Mouse (Mus musculus): ENCODE results near the gene Rnf207. TPM values are rescaled to one million over a fixed set of nuclear protein-coding genes. Genes with fewer than 3 reads are reported as not detected.
A peak's percentile ranks its signal among the peaks of the same experiment; 100 is the strongest.

The Rnf207 gene
- polyA plus RNA-seq, 1 experiment from 2014 or later: 0.23 TPM

GRCm38 (mm10) chr4:152271334-152271733 is 47.5 kb downstream of the Rnf207 start:
- H3K4me2 ChIP-seq (replicated peaks): no peak overlapping the region
- peaks cover 73% of the 10 kb centered on the region for H3K4me1 ChIP-seq
- no peak for ATAC-seq (ENCODE audit: insufficient number of reproducible peaks, low FRiP score, low TSS enrichment, low read depth)
- H3K4me3 ChIP-seq (replicated peaks): no peak overlapping the region
- peaks cover 7% of the 10 kb centered on the region; the same call in 1 of the 2 replicates for H3K27me3 ChIP-seq
- no peak overlapping the region for H3K9ac ChIP-seq
- H3K9me3 ChIP-seq (replicated peaks): no peaks in the 10 kb centered on the region
- H3K36me3 ChIP-seq: no peaks in the 10 kb centered on the region
- 89% methylated on average over 11 of the region's 11 CpGs for WGBS
- H3K27ac ChIP-seq (replicated peaks): peak overlapping the region; percentile 92

DNA sequence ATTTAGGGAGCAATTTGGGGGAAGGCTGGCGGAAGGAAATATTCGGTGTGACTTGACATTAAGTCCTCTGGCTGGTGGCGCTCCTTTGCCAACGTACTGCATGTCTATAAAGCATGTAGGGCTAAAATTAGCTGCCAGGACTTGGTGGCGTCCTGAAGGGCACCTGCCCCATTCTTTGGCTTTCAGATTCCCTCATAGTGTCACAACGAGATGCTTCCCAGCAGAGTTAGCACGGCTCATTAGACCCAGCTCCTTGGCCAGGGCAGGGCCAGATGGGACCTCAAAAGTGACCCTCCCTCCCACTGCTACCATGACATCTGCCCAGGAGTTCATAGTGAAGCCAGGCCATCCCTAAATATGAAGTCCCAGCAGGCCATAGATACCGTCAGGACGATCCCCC is 48.2 kb downstream of the Rnf207 start:
- Histone ChIP-seq H3K4me2 (replicated peaks) (no peak overlapping the region), H3K36me3 (no peaks in the 10 kb centered on the region), H3K27ac (replicated peaks) (no peak overlapping the region), H3K4me3 (replicated peaks) (no peak overlapping the region), H3K27me3 (peaks cover 1% of the 10 kb centered on the region; the same call in 1 of the 2 replicates), H3K9ac (no peak overlapping the region), H3K9me3 (replicated peaks) (no peaks in the 10 kb centered on the region), H3K4me1 (peaks cover 73% of the 10 kb centered on the region)
- 71% methylated on average over 9 of the region's 9 CpGs for WGBS
- ATAC-seq (ENCODE audit: insufficient number of reproducible peaks, low FRiP score, low TSS enrichment, low read depth): no peak

DNA sequence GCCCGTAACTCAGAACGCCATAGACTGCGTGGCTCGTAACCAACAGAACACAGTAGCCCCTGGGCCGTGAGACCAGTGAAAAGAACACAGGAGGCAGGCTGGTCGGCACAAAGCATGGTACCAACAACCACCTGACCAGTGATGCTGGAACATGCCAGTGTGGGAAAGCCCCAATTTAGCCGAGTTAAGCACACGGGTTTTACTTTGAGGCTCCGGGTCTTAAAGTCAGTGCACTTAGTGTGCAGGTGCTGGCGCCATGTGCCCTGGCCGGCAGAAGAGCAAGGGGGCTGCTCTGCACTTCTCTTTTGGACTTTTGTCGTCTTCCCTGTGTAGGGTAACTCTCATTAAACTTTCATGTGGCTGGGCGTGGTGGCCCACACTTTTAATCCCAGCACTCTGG is 48.8 kb downstream of the Rnf207 start:
- Histone ChIP-seq H3K4me1 (peaks cover 71% of the 10 kb centered on the region), H3K36me3 (no peaks in the 10 kb centered on the region)
- no peak for ATAC-seq (ENCODE audit: insufficient number of reproducible peaks, low FRiP score, low TSS enrichment, low read depth)

DNA sequence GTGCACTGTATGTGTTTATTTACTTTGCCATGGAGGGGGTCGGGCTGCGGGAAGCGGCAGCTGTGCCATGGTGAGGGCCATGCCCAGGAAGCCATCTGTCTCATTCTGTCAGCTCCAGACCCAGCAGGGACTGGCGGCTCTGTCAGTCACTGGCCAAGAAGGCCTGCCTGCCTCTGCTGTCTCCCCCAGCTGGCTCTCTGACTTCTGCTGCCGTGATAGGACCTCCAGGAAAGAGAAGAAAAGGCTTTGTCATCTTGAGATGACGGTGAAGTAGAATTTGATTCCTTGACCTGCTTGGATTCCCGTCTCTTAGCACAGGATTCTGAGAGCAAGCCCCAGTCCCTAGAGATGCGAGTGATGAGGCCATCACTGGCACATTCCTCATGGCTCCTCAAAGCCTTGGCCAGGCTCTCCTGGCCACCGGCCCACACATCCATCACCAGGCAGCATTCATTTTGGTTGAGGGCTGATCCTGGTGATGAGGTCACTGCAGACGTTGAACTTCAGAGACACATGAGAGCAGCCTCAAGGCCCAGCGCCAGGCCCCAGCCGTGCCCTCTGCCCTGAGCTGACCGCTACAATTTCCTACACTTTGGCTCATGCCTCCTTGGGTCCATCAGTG is 50.9 kb downstream of the Rnf207 start:
- WGBS: 67% methylated on average over 13 of the region's 13 CpGs
- Histone ChIP-seq H3K9me3 (replicated peaks) (no peaks in the 10 kb centered on the region), H3K4me2 (replicated peaks) (no peak overlapping the region), H3K4me1 (peaks cover 75% of the 10 kb centered on the region), H3K9ac (no peak overlapping the region), H3K36me3 (no peaks in the 10 kb centered on the region), H3K4me3 (replicated peaks) (no peak overlapping the region), H3K27ac (replicated peaks) (no peak overlapping the region; the same call in 1 of the 2 replicates), H3K27me3 (no peaks in the 10 kb centered on the region)
- ATAC-seq (ENCODE audit: insufficient number of reproducible peaks, low FRiP score, low TSS enrichment, low read depth): no peak

More for the DNA sequence above, 48.8 kb downstream of the Rnf207 start:
- H3K27ac ChIP-seq (replicated peaks): no peak overlapping the region
- no peak overlapping the region for H3K4me2 ChIP-seq (replicated peaks)
- WGBS: 88% methylated on average over 13 of the region's 13 CpGs
- H3K27me3 ChIP-seq: no peaks in the 10 kb centered on the region
- no peaks in the 10 kb centered on the region for H3K9me3 ChIP-seq (replicated peaks)
- H3K4me3 ChIP-seq (replicated peaks): no peak overlapping the region
- H3K9ac ChIP-seq: no peak overlapping the region

DNA sequence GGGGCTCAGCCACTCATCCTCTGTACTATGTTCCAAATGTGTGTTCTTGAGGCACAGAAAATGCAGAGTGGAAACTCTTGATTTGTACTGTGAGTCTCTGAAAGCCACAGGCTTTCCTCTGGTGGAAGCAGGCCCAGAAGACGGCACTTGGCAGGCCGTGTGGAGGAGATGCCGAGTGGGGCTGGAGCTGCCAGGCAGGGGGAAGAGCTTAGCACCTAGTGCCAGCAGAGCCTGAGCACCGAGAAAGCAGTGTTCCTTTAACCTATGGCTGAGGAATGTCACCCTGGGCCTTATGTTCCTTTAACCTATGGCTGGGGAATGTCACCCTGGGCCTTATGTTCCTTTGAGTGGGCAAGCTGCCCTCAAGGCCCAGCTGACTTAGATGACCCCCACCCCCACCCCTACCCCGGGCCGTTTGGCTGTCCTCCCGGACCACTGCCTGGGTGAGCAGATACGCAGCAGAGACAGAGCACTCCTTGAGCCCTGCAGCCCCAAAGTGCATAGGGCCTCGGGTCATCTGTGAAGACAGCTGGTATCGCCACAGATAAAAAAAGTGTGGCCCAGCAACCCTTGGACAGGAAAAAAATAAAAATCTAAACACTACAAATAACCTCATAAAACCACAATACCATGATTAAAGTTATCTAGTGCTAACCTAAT is 52.4 kb downstream of the Rnf207 start:
- Histone ChIP-seq H3K9ac (no peak overlapping the region), H3K4me2 (replicated peaks) (no peak overlapping the region), H3K27ac (replicated peaks) (peak overlapping the region; percentile 85), H3K4me1 (peaks cover 75% of the 10 kb centered on the region), H3K4me3 (replicated peaks) (no peak overlapping the region), H3K36me3 (no peaks in the 10 kb centered on the region), H3K9me3 (replicated peaks) (no peaks in the 10 kb centered on the region), H3K27me3 (no peaks in the 10 kb centered on the region)
- ATAC-seq (ENCODE audit: insufficient number of reproducible peaks, low FRiP score, low TSS enrichment, low read depth): 0 out of 2 replicates have a peak, but pooled peaks have one; percentile 21
- 37% methylated on average over 10 of the region's 10 CpGs for WGBS

- peak overlapping the region; percentile 85 for H3K27ac ChIP-seq (replicated peaks)
- H3K4me2 ChIP-seq (replicated peaks): no peak overlapping the region
- ATAC-seq (ENCODE audit: insufficient number of reproducible peaks, low FRiP score, low TSS enrichment, low read depth): no peak
- no peaks in the 10 kb centered on the region for H3K36me3 ChIP-seq
- 47% methylated on average over 5 of the region's 5 CpGs for WGBS
- H3K4me3 ChIP-seq (replicated peaks): no peak overlapping the region
- H3K9me3 ChIP-seq (replicated peaks): no peaks in the 10 kb centered on the region
- no peak overlapping the region for H3K9ac ChIP-seq
- H3K4me1 ChIP-seq: peaks cover 72% of the 10 kb centered on the region
- no peaks in the 10 kb centered on the region for H3K27me3 ChIP-seq
These were observed 53.0 kb downstream of the Rnf207 start for GRCm38 (mm10) chr4:152265791-152266190.

- ATAC-seq (ENCODE audit: insufficient number of reproducible peaks, low FRiP score, low TSS enrichment, low read depth): no peak
- WGBS: 87% methylated on average over 9 of the region's 9 CpGs
These were observed 53.8 kb downstream of the Rnf207 start for GRCm38 (mm10) chr4:152264867-152265568.

GRCm38 (mm10) chr4:152264177-152264530 is 54.6 kb downstream of the Rnf207 start:
- 54% methylated on average over 4 of the region's 4 CpGs for WGBS
- Histone ChIP-seq H3K9ac (no peak overlapping the region), H3K27ac (replicated peaks) (no peak overlapping the region), H3K27me3 (no peaks in the 10 kb centered on the region), H3K4me2 (replicated peaks) (no peak overlapping the region), H3K9me3 (replicated peaks) (no peaks in the 10 kb centered on the region), H3K36me3 (no peaks in the 10 kb centered on the region), H3K4me3 (replicated peaks) (no peak overlapping the region), H3K4me1 (peaks cover 64% of the 10 kb centered on the region)
- no peak for ATAC-seq (ENCODE audit: insufficient number of reproducible peaks, low FRiP score, low TSS enrichment, low read depth)

More at GRCm38 (mm10) chr4:152264867-152265568, 53.8 kb downstream of the Rnf207 start:
- H3K9ac ChIP-seq: no peak overlapping the region
- no peak overlapping the region for H3K4me3 ChIP-seq (replicated peaks)
- H3K27me3 ChIP-seq: no peaks in the 10 kb centered on the region
- no peaks in the 10 kb centered on the region for H3K36me3 ChIP-seq
- no peaks in the 10 kb centered on the region for H3K9me3 ChIP-seq (replicated peaks)
- no peak overlapping the region for H3K4me2 ChIP-seq (replicated peaks)
- peaks cover 66% of the 10 kb centered on the region for H3K4me1 ChIP-seq
- H3K27ac ChIP-seq (replicated peaks): 0 out of 2 replicates have a peak overlapping the region, but pooled peaks have one; percentile 85

DNA sequence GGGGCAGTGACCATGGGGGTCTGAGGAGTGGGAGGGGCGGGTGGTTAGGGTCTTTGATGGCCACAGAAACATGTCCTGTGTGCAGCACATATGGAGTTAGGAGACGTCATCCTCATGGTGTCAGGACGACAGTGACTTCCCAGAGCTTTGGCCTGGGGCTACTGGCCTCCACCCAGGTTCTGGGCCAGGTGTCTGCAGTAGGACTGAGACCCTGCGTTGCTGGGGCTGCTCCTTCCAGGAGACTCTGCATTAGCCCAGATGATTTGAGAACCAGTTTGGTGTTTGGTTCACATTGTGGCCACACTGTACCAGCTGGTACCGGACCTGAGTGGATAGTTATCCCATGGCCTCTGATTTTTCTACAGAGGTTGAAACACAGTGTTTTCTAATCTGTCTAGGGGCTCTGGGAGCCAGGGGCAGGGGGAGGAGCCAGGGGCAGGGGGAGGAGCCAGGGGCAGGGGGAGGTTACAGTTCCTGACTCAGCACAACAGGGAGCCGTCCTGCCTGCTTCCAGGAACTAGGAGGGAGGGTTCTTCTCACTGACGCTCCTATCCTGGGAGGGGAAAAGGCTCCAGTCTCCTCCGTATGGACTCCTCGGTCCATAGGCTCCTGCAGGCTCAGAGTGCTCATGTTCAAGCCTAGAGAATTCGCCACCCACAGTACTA is 55.1 kb downstream of the Rnf207 start:
- peak; percentile 36; the same call in 1 of the 2 replicates for ATAC-seq (ENCODE audit: insufficient number of reproducible peaks, low FRiP score, low TSS enrichment, low read depth)
- no peaks in the 10 kb centered on the region for H3K27me3 ChIP-seq
- H3K9me3 ChIP-seq (replicated peaks): no peaks in the 10 kb centered on the region
- 34% methylated on average over 9 of the region's 10 CpGs for WGBS
- no peak overlapping the region for H3K4me2 ChIP-seq (replicated peaks)
- H3K4me1 ChIP-seq: peaks cover 64% of the 10 kb centered on the region
- H3K36me3 ChIP-seq: no peaks in the 10 kb centered on the region
- H3K9ac ChIP-seq: no peak overlapping the region
- H3K27ac ChIP-seq (replicated peaks): no peak overlapping the region
- H3K4me3 ChIP-seq (replicated peaks): no peak overlapping the region

- H3K4me1 ChIP-seq: peaks cover 65% of the 10 kb centered on the region
- H3K27ac ChIP-seq (replicated peaks): no peak overlapping the region
- no peak overlapping the region for H3K4me3 ChIP-seq (replicated peaks)
- no peaks in the 10 kb centered on the region for H3K27me3 ChIP-seq
- H3K4me2 ChIP-seq (replicated peaks): no peak overlapping the region
- 43% methylated on average over 9 of the region's 9 CpGs for WGBS
- no peak overlapping the region for H3K9ac ChIP-seq
- no peaks in the 10 kb centered on the region for H3K36me3 ChIP-seq
- ATAC-seq (ENCODE audit: insufficient number of reproducible peaks, low FRiP score, low TSS enrichment, low read depth): no peak
- no peaks in the 10 kb centered on the region for H3K9me3 ChIP-seq (replicated peaks)
These were observed 55.7 kb downstream of the Rnf207 start for GRCm38 (mm10) chr4:152263089-152263488.

DNA sequence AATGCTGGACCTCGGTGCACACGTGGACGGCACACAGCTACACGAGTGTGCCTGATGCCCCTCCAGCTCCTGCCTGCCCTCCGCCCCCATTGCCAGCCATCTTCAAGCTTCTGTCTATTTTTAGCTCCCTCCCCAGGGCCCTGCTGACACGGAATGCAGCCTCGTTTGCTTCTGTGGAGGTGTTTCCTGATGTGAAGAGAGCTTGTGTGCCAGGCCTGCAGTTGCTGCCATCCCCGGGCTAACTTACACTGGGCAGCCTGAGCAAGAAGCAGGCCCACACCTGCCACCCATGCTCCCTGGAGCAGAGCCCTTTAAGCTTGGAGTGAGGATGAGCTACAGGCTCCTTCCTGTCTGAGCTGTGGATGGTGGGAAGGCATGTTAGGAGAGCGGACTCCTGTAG is 56.6 kb downstream of the Rnf207 start:
- ATAC-seq (ENCODE audit: insufficient number of reproducible peaks, low FRiP score, low TSS enrichment, low read depth): no peak
- Histone ChIP-seq H3K4me2 (replicated peaks) (no peak overlapping the region), H3K9ac (no peak overlapping the region), H3K9me3 (replicated peaks) (no peaks in the 10 kb centered on the region), H3K4me1 (peaks cover 62% of the 10 kb centered on the region), H3K27ac (replicated peaks) (no peak overlapping the region; the same call in 1 of the 2 replicates), H3K27me3 (no peaks in the 10 kb centered on the region), H3K4me3 (replicated peaks) (no peak overlapping the region), H3K36me3 (no peaks in the 10 kb centered on the region)
- 49% methylated on average over 9 of the region's 9 CpGs for WGBS

Measured in embryonic facial prominence, embryonic 15.5 days (tissue).